Comparison of ENCODE assay signal across 23 mouse cellular contexts in the genomic region with DNA sequence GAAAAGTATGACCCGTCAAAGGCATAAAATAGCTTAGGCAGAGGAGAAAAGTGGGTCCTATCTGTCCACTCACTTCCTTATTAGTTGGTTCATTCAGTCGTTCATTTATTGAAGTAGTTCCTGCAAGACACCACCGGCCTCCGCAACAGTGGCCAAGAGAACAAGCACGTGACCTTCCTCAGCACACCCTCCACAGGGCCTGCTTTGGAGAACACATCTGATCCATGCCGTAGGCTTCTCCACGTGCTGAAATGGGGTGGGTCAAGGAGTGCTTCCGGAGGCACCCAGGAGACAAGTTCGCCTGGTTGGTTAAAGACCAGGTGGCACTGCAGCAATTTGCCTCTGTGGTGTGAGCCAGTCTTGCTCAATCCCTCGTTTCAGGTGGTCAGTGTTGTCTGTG.
"Had no signal": no experiment of that assay in that cellular context is flagged by ENCODE, and none has a peak within 500 bp of the region (broad histone marks: within the 10 kb centered on the region; RNA-seq: fewer than 3 reads in every experiment).

No protein-coding gene starts in this region.

- H3K9ac ChIP-seq: forebrain, embryonic 15.5 days; forebrain, postnatal 0 days; heart, embryonic 13.5 days; heart, embryonic 15.5 days; hindbrain, embryonic 15.5 days; limb, embryonic 13.5 days; limb, embryonic 15.5 days had no signal

- H3K4me3 ChIP-seq: forebrain, embryonic 15.5 days; heart, adult 2 months; heart, embryonic 13.5 days; heart, embryonic 15.5 days; hindbrain, embryonic 15.5 days; layer of hippocampus, adult 2 months; limb, embryonic 13.5 days; limb, embryonic 15.5 days had no signal

- H3K4me2 ChIP-seq: forebrain, embryonic 15.5 days; heart, embryonic 11.5 days; heart, embryonic 13.5 days; heart, embryonic 15.5 days; hindbrain, embryonic 15.5 days; limb, embryonic 13.5 days; limb, embryonic 15.5 days had no signal

- ATAC-seq: forebrain, embryonic 15.5 days; forebrain, postnatal 0 days; hindbrain, postnatal 0 days had no signal

- H3K27me3 ChIP-seq: forebrain, embryonic 15.5 days; heart, embryonic 13.5 days; heart, embryonic 15.5 days; hindbrain, embryonic 15.5 days; limb, embryonic 13.5 days; limb, embryonic 15.5 days had no signal

- H3K9me3 ChIP-seq: forebrain, embryonic 15.5 days; heart, embryonic 13.5 days; heart, embryonic 15.5 days; hindbrain, embryonic 15.5 days; limb, embryonic 13.5 days; limb, embryonic 15.5 days had no signal

- H3K36me3 ChIP-seq: forebrain, embryonic 15.5 days; heart, embryonic 13.5 days; heart, embryonic 15.5 days; hindbrain, embryonic 15.5 days; limb, embryonic 13.5 days; limb, embryonic 15.5 days had no signal

- H3K27ac ChIP-seq: forebrain, embryonic 15.5 days; heart, adult 2 months; heart, embryonic 13.5 days; heart, embryonic 15.5 days; hindbrain, embryonic 15.5 days; hindbrain, postnatal 0 days; layer of hippocampus, adult 2 months; limb, embryonic 13.5 days; limb, embryonic 15.5 days had no signal

- DNase-seq: forebrain, postnatal 0 days; gastrocnemius, postnatal 14 days; gastrocnemius, postnatal 36 days; heart, adult 11 months; heart, adult 2 months; heart, postnatal 14 days; heart, postnatal 36 days; kidney, adult 18-20 months; kidney, adult 8-10 months; kidney, postnatal 10 days; kidney, postnatal 25 days; kidney, postnatal 4 days; layer of hippocampus, postnatal 36 days; left cerebral cortex, postnatal 4 days had no signal
